Mouse (Mus musculus) erythroblast, adult 5-6 weeks (primary cell): Measurements from ENCODE around the gene Srd5a1. TPM values are rescaled to one million over a fixed set of nuclear protein-coding genes. Genes with fewer than 3 reads are reported as not detected.
"Not testable (repeated sequence)": the region's sequence is repeated elsewhere in the genome, so short reads cannot be mapped to it uniquely, and the experiment has no call there.

Source experiments
- ATAC-seq: replicated peaks from 2 replicates; pipeline ENCODE4 v1.8.0; 2016; ENCODE audit warnings: moderate number of reproducible peaks, mild to moderate bottlenecking, moderate TSS enrichment, inconsistent platforms; ENCODE audit not compliant: poor library complexity, low FRiP score, severe bottlenecking
- total RNA-seq, 2 experiments: library from RNA; stranded (forward) in 1 of 2; stranded (reverse) in 1 of 2; fragments of 150-400 nt in 1 of 2; fragments of 200-764, 138-1000 nt in 1 of 2; gene quantifications; 2 replicates each; pipeline versions ENCODE4 v1.2.3 to v1.2.4; 2015 to 2017; ENCODE audit warnings: low replicate concordance in 2 of 2

Srd5a1 gene
- total RNA-seq, 2 experiments from 2014 or later, result not detected

- ATAC-seq, result no peak
These were observed 19.3 kb upstream of the Srd5a1 start for GRCm38 (mm10) chr13:69630576-69630975.

- ATAC-seq, result no peak
These were observed 16.7 kb upstream of the Srd5a1 start for GRCm38 (mm10) chr13:69627941-69628340.

- ATAC-seq, result no peak
These were observed 13.3 kb upstream of the Srd5a1 start for GRCm38 (mm10) chr13:69624510-69624909.

- no peak for ATAC-seq
These were observed 12.6 kb upstream of the Srd5a1 start for GRCm38 (mm10) chr13:69623843-69624242.

GRCm38 (mm10) chr13:69616716-69617115 is 5.5 kb upstream of the Srd5a1 start:
- no peak for ATAC-seq

GRCm38 (mm10) chr13:69612175-69612544 is 918 bp upstream of the Srd5a1 start:
- ATAC-seq, result no peak

GRCm38 (mm10) chr13:69610751-69611397 is 368 bp downstream of the Srd5a1 start:
- peak; percentile 65 for ATAC-seq

GRCm38 (mm10) chr13:69608734-69609133 is 2.5 kb downstream of the Srd5a1 start:
- no peak for ATAC-seq

- ATAC-seq, result no peak
These were observed 6.6 kb downstream of the Srd5a1 start for GRCm38 (mm10) chr13:69604670-69605069.

- no peak for ATAC-seq
These were observed 9.9 kb downstream of the Srd5a1 start for GRCm38 (mm10) chr13:69601321-69601720.

GRCm38 (mm10) chr13:69600863-69601262 is 10.4 kb downstream of the Srd5a1 start:
- ATAC-seq, result not testable (repeated sequence)

- no peak for ATAC-seq
These were observed 12.4 kb downstream of the Srd5a1 start for GRCm38 (mm10) chr13:69598867-69599266.

GRCm38 (mm10) chr13:69596515-69596914 is 14.7 kb downstream of the Srd5a1 start:
- ATAC-seq, result no peak

GRCm38 (mm10) chr13:69595911-69596310 is 15.3 kb downstream of the Srd5a1 start:
- ATAC-seq, result no peak

GRCm38 (mm10) chr13:69594577-69595256 is 16.5 kb downstream of the Srd5a1 start:
- ATAC-seq, result no peak

- ATAC-seq, result no peak
These were observed 17.8 kb downstream of the Srd5a1 start for GRCm38 (mm10) chr13:69593453-69593852.

GRCm38 (mm10) chr13:69592226-69592625 is 19.0 kb downstream of the Srd5a1 start:
- ATAC-seq, result no peak

GRCm38 (mm10) chr13:69591338-69591737 is 19.9 kb downstream of the Srd5a1 start:
- ATAC-seq, result no peak

- ATAC-seq, result no peak
These were observed 23.0 kb downstream of the Srd5a1 start for GRCm38 (mm10) chr13:69588263-69588662.

GRCm38 (mm10) chr13:69587849-69588248 is 23.4 kb downstream of the Srd5a1 start:
- no peak for ATAC-seq

- no peak for ATAC-seq
These were observed 24.9 kb downstream of the Srd5a1 start for GRCm38 (mm10) chr13:69586337-69586736.

- ATAC-seq, result no peak
These were observed 25.4 kb downstream of the Srd5a1 start for GRCm38 (mm10) chr13:69585828-69586227.
